Mouse (Mus musculus) E14TG2a.4 (cell line): ENCODE measurements at regions not wholly inside any gene's neighbourhood (a gene's known extent, or its start where the extent isn't known, plus 50 kb on each side); places are given as distances from the start of the nearest gene placed in this dataset.
A peak's percentile ranks its signal among the peaks of the same experiment; 100 is the strongest.

ENCODE experiments used
- CTCF ChIP-seq: conservative IDR thresholded peaks from 2 replicates; pipeline ENCODE4 v1.5.1; 2014; ENCODE audit warnings: low read length
- NANOG ChIP-seq: IDR thresholded peaks from 2 replicates; pipeline ENCODE4 v1.6.1; 2014; ENCODE audit warnings: borderline replicate concordance, low read length, mixed read lengths
- POU5F1 ChIP-seq: IDR thresholded peaks from 2 replicates; pipeline ENCODE4 v1.6.1; 2014; ENCODE audit warnings: low read length, borderline replicate concordance

- TF ChIP-seq CTCF (peak; percentile 25), POU5F1 (no peak), NANOG (no peak)
Measured at GRCm38 (mm10) chrX:112949792-112950191, 235.5 kb downstream of the Chm start.
